Mouse (Mus musculus): Measurements from ENCODE around the gene Hspbap1.
A peak's percentile ranks its signal among the peaks of the same experiment; 100 is the strongest.

The Hspbap1 gene

GRCm38 (mm10) chr16:35871898-35872297, 101.7 kb downstream of the Hspbap1 start:
- DNase-seq (ENCODE audit: low spot score in 2 of 2): peak in 1 of 2 experiments; percentile 13

GRCm38 (mm10) chr16:35872410-35873006, 102.3 kb downstream of the Hspbap1 start:
- no peak for DNase-seq (ENCODE audit: low spot score in 2 of 2)

- DNase-seq (ENCODE audit: low spot score in 2 of 2): peak; percentile 33 to 67
Observed at GRCm38 (mm10) chr16:35874416-35874815, 104.2 kb downstream of the Hspbap1 start.
